Mouse (Mus musculus): ENCODE results near the gene Adamts16. TPM values are rescaled to one million over a fixed set of nuclear protein-coding genes. Genes with fewer than 3 reads are reported as not detected.

Adamts16 gene
- polyA plus RNA-seq, 1 experiment from 2014 or later = 0.81 TPM

DNA sequence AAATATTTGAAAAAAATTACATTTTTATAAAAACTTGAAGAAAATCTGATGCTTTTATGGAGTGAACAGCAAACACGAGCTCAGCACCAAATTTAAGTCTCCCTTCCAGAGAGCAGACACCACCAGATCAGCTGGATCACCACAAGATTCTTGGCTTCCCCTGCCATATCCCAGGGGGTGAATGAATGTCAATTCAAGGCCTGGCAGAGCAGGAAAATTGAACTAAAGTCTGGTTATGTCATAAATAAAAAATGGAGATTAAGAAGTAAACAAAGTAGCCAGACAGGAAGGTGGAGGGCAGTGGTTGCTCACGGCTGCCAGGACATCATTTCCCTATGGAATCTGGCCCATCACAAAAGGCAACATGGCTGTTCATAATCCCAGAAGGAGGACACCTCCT is 80.3 kb downstream of the Adamts16 start:
- H3K27ac ChIP-seq (replicated peaks) = no peak overlapping the region
- no peaks in the 10 kb centered on the region for H3K9me3 ChIP-seq (replicated peaks)
- no peak overlapping the region for H3K4me2 ChIP-seq (replicated peaks)
- H3K27me3 ChIP-seq = peaks cover 2% of the 10 kb centered on the region; the same call in 1 of the 2 replicates
- WGBS = 44% methylated on average over 2 of the region's 2 CpGs
- no peak for ATAC-seq (ENCODE audit: insufficient number of reproducible peaks, low FRiP score, low TSS enrichment, low read depth)
- H3K36me3 ChIP-seq = no peaks in the 10 kb centered on the region
- no peak overlapping the region for H3K4me3 ChIP-seq (replicated peaks)
- no peaks in the 10 kb centered on the region for H3K4me1 ChIP-seq
- H3K9ac ChIP-seq = no peak overlapping the region

DNA sequence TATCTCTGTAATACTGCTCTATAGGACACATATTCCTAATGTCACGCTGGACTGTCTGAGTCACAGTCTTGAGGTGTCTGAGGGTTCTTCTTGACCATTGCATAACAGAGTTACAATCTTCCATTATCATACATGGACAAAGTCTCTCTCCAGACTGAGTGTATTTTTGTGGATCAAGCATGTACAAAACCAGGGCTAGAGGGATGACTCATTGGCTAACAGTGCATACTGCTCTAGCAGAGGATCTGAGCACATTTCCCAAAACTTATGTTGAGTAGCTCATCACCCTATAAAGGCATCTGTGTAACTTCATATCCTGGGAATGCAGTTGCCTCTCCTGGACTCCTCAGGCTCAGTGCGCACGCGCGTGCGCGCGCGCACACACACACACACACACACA is 81.4 kb downstream of the Adamts16 start:
- H3K4me2 ChIP-seq (replicated peaks) = no peak overlapping the region
- no peaks in the 10 kb centered on the region for H3K4me1 ChIP-seq
- no peak for ATAC-seq (ENCODE audit: insufficient number of reproducible peaks, low FRiP score, low TSS enrichment, low read depth)
- no peaks in the 10 kb centered on the region for H3K36me3 ChIP-seq
- WGBS = 99% methylated on average over 9 of the region's 9 CpGs
- no peak overlapping the region for H3K9ac ChIP-seq
- H3K27ac ChIP-seq (replicated peaks) = no peak overlapping the region
- H3K4me3 ChIP-seq (replicated peaks) = no peak overlapping the region
- no peaks in the 10 kb centered on the region for H3K9me3 ChIP-seq (replicated peaks)
- H3K27me3 ChIP-seq = peaks cover 2% of the 10 kb centered on the region; the same call in 1 of the 2 replicates

DNA sequence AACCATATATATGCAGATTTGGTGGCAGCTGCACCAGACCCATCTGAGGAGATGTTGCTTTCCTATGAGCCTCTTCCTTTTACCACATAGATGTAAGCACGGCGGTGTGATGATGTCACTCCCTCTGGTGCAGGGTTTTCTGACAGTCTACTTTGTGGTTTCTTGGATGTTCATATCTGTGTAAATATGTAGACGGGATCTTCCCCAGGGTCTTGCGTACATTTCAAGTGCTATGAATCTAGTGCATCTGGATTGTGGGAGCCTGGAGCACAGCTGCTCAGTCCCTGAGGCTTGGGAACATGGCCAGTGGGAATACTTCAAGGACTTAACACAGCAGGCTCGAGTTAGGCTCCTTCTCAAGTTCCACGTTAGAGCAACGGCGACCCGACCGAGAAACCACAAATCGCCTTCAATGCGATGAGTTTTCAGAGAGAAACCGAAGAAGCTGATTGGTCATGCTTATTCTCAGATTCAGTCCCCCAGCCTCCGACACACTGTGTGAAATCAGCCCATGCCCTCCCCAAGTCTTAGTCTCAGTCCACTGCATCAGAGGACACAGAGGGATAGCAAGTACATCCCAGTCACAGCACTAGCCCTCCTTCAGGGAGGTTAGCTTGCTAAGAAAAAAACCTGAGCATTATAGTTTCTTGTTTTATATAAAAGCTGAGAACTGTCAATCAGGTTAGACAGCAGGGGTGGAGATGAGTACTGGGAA is 95.2 kb downstream of the Adamts16 start:
- H3K27me3 ChIP-seq = peaks cover 7% of the 10 kb centered on the region; the same call in 1 of the 2 replicates
- H3K9ac ChIP-seq = no peak overlapping the region
- H3K27ac ChIP-seq (replicated peaks) = no peak overlapping the region
- H3K4me1 ChIP-seq = peaks cover 23% of the 10 kb centered on the region
- 30% methylated on average over 14 of the region's 14 CpGs for WGBS
- no peaks in the 10 kb centered on the region for H3K36me3 ChIP-seq
- no peaks in the 10 kb centered on the region for H3K9me3 ChIP-seq (replicated peaks)
- no peak overlapping the region for H3K4me3 ChIP-seq (replicated peaks)
- H3K4me2 ChIP-seq (replicated peaks) = 0 out of 2 replicates have a peak overlapping the region, but pooled peaks have one; percentile 1
- peak; percentile 79 for ATAC-seq (ENCODE audit: insufficient number of reproducible peaks, low FRiP score, low TSS enrichment, low read depth)

DNA sequence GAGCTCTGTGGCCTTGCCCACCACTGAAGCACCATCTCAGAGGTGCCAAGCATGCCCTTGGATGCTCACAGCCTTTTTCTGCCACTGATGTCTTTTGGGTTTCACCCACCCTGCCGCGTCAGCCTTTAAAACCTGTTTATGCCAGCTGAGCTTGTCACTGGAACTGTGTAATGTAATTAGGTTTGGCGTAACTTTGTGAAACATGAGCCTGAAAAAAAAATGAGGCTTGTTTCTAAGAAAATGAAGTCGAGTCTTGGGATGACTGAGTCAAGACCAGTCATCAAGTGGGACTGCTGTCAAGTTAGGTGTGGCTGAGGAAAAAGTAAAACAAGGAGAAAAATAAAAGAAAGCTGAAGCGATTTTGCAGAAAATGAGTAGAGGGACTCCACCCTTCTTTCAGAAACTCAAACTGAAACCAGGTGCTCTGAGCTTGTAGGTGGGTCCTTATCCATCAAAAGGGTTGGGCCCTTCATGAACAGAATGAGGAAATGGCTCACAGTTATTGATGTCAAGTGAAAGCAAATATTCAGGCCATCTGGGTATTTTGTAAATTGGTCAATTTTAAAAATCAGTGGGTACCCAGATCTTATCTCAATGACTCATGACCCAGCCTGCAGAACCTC is 97.1 kb downstream of the Adamts16 start:
- no peak for ATAC-seq (ENCODE audit: insufficient number of reproducible peaks, low FRiP score, low TSS enrichment, low read depth)
- 0 out of 2 replicates have a peak, but pooled peaks cover 12% of the 10 kb centered on the region for H3K27me3 ChIP-seq
- no peaks in the 10 kb centered on the region for H3K9me3 ChIP-seq (replicated peaks)

DNA sequence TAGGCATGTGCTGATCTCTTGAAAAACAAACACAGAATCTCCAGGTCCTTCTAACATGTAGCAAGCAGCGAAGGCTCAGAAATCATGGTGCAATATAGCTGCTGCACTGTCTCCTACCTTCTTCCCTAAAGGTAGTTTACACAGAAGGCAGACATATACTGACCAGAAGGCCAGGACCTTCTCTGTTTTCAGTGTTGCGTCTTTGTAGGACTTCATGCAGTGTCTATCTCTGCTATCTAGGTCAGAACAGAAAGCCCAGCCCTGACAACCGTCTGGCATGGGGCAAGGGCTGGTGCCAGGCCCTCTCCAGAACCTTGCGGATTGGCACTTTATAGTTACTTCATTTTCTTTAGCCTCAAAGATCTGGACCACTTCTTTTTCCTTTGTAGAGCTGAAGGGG is 98.9 kb downstream of the Adamts16 start:
- Histone ChIP-seq H3K9me3 (replicated peaks) (no peaks in the 10 kb centered on the region), H3K4me1 (peaks cover 29% of the 10 kb centered on the region), H3K4me2 (replicated peaks) (no peak overlapping the region), H3K9ac (no peak overlapping the region), H3K36me3 (no peaks in the 10 kb centered on the region), H3K27me3 (0 out of 2 replicates have a peak, but pooled peaks cover 12% of the 10 kb centered on the region), H3K4me3 (replicated peaks) (no peak overlapping the region), H3K27ac (replicated peaks) (no peak overlapping the region)
- no peak for ATAC-seq (ENCODE audit: insufficient number of reproducible peaks, low FRiP score, low TSS enrichment, low read depth)
- WGBS = 82% methylated on average over 4 of the region's 4 CpGs

More for the DNA sequence above, 97.1 kb downstream of the Adamts16 start:
- WGBS = 33% methylated on average over 5 of the region's 5 CpGs
- no peak overlapping the region for H3K4me3 ChIP-seq (replicated peaks)
- H3K4me1 ChIP-seq = peaks cover 29% of the 10 kb centered on the region
- H3K27ac ChIP-seq (replicated peaks) = no peak overlapping the region
- no peaks in the 10 kb centered on the region for H3K36me3 ChIP-seq
- H3K9ac ChIP-seq = no peak overlapping the region
- no peak overlapping the region for H3K4me2 ChIP-seq (replicated peaks)

DNA sequence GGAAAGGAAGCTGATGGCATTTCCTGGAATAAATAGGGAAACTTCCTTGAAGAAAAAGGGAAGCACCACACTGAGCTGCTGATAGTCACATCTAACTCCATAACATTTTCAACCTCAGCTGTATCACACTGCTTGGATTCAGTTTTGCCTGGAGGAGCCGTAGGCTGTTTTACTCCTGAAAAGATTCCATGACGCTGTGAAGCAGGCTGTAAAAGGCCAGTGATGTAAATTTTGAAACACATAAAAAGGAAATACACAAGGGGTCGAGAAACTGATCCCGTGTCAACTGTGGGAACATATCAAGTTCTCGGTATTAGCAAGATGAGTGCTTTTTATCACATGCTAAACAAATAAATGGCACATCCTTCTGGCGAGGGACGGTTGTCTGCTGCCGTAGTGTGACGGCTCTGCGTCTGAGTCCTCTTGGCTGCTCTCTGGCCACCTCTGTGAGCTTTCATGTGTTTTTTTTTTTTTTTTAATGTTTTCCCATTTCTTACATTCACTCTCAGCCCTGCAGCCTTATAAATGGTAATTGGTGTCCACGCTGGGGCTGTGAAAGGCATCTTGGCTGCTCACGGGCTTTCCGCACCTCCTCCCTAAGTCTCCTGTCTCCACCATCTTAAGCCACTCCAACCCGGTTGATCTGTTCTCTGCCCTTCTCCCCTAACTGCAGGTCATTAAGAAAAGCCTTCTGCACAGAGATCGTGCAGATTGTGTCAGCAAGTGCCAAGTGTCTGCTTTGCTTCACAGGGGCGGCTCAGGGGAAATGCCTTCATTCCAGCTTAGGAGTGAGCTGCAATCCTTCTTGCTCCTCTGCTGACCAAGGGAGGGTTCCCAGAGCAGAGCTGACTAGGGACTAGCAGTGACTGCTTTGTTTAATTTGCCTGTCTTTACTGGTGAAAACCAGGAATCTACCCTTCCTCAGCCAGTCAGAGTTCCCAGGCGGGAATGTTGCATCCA is 101.0 kb downstream of the Adamts16 start:
- Histone ChIP-seq H3K9me3 (replicated peaks) (no peaks in the 10 kb centered on the region), H3K9ac (no peak overlapping the region), H3K36me3 (no peaks in the 10 kb centered on the region), H3K27ac (replicated peaks) (no peak overlapping the region), H3K4me1 (peaks cover 21% of the 10 kb centered on the region), H3K27me3 (0 out of 2 replicates have a peak, but pooled peaks cover 9% of the 10 kb centered on the region), H3K4me2 (replicated peaks) (no peak overlapping the region), H3K4me3 (replicated peaks) (no peak overlapping the region)
- ATAC-seq (ENCODE audit: insufficient number of reproducible peaks, low FRiP score, low TSS enrichment, low read depth) = no peak
- 54% methylated on average over 17 of the region's 17 CpGs for WGBS

DNA sequence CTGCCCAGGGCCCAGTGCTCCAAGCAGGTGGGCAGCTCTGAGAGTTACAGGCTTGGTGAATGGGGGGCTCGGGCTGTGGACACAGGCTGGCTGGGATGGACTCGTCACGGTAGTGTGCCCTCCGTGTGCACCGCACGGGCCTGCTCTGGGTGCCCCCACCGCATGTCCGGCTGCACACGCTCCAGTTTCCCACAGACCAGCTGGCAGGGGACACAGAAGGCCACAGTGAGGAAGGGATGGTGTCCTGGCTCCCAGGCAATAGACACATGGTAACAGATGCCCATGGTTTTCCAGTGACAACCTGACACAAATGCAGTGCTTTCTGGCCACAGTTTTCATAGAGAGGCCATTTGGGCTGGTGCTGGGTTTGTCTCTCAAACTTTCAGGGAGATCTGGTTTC is 102.8 kb downstream of the Adamts16 start:
- no peak for ATAC-seq (ENCODE audit: insufficient number of reproducible peaks, low FRiP score, low TSS enrichment, low read depth)
- H3K36me3 ChIP-seq = no peaks in the 10 kb centered on the region
- H3K9ac ChIP-seq = no peak overlapping the region
- H3K9me3 ChIP-seq (replicated peaks) = no peaks in the 10 kb centered on the region
- H3K4me1 ChIP-seq = peaks cover 9% of the 10 kb centered on the region; the same call in 1 of the 2 replicates
- no peak overlapping the region for H3K4me2 ChIP-seq (replicated peaks)
- H3K27me3 ChIP-seq = 0 out of 2 replicates have a peak, but pooled peaks cover 9% of the 10 kb centered on the region
- H3K27ac ChIP-seq (replicated peaks) = no peak overlapping the region
- 92% methylated on average over 9 of the region's 9 CpGs for WGBS
- H3K4me3 ChIP-seq (replicated peaks) = no peak overlapping the region

DNA sequence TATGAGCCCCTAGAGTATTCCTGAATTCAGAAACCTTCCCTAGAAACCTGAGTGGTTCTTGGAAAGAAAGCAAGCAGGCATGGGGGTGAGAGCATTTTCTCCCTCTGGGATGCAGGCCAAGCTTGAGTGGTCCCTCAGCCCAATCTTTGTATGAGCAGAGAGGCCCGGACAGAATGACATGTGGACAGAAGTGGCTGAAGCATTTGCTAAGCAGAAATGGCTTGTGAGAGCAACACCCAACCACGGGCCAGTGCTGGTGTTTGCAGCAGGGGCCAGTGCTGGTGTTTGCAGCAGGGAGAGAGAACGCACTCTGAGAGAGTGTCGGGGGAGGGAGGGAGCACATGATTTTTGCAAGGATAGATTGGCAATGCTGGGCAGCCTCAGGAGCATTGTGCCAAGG is 105.2 kb downstream of the Adamts16 start:
- Histone ChIP-seq H3K4me3 (replicated peaks) (no peak overlapping the region), H3K9me3 (replicated peaks) (no peaks in the 10 kb centered on the region), H3K27ac (replicated peaks) (no peak overlapping the region), H3K9ac (no peak overlapping the region), H3K36me3 (no peaks in the 10 kb centered on the region), H3K4me2 (replicated peaks) (no peak overlapping the region), H3K27me3 (0 out of 2 replicates have a peak, but pooled peaks cover 4% of the 10 kb centered on the region), H3K4me1 (0 out of 2 replicates have a peak, but pooled peaks cover 11% of the 10 kb centered on the region)
- 64% methylated on average over 4 of the region's 4 CpGs for WGBS
- no peak for ATAC-seq (ENCODE audit: insufficient number of reproducible peaks, low FRiP score, low TSS enrichment, low read depth)

DNA sequence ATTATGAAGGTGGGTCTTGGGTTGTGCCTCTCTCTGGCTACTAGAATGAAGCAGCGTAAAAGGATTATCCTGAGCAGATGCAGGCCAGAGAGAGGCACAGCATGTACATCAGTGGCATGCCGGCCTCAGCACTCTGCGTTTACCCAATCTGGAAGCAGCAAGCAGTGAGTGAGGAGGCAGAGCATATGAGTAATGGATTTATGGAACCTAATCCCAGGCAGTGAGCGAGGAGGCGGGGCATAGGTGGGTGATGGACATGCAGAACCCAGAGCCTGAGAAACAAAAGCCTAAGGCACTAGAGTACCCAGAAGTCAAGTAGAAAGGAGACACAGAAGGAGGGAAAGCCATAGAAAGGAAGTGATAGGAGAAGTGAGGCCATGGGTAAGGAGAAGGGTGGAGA is 107.0 kb downstream of the Adamts16 start:
- H3K4me2 ChIP-seq (replicated peaks) = no peak overlapping the region
- peaks cover 12% of the 10 kb centered on the region; the same call in 1 of the 2 replicates for H3K4me1 ChIP-seq
- no peaks in the 10 kb centered on the region for H3K36me3 ChIP-seq
- H3K27ac ChIP-seq (replicated peaks) = no peak overlapping the region
- no peak overlapping the region for H3K4me3 ChIP-seq (replicated peaks)
- no peaks in the 10 kb centered on the region for H3K9me3 ChIP-seq (replicated peaks)
- no peak overlapping the region for H3K9ac ChIP-seq
- ATAC-seq (ENCODE audit: insufficient number of reproducible peaks, low FRiP score, low TSS enrichment, low read depth) = no peak
- H3K27me3 ChIP-seq = no peaks in the 10 kb centered on the region
- WGBS = 81% methylated on average over 5 of the region's 5 CpGs

DNA sequence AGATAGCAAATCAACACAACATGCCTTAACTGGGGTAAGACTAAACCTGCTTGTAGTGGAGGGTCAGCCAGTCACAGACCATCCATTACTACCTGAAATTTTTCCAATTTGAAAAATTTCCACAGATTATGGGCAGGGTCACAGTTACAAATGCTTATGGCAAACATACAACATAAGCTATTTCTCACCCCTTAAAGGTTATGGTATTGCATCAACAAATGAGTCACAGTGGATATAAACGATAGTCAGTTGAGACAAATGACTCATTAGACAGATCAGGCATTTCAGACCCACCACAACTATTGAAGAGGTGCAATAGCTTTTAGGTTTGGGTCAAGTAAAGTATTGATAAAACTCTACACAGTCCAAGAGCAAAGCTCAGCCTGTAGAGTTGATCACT is 107.7 kb downstream of the Adamts16 start:
- H3K27me3 ChIP-seq = no peaks in the 10 kb centered on the region
- H3K4me1 ChIP-seq = peaks cover 12% of the 10 kb centered on the region; the same call in 1 of the 2 replicates
- no peak for ATAC-seq (ENCODE audit: insufficient number of reproducible peaks, low FRiP score, low TSS enrichment, low read depth)
- H3K9ac ChIP-seq = no peak overlapping the region
- H3K4me2 ChIP-seq (replicated peaks) = no peak overlapping the region
- H3K27ac ChIP-seq (replicated peaks) = no peak overlapping the region
- no peaks in the 10 kb centered on the region for H3K9me3 ChIP-seq (replicated peaks)
- 71% methylated on average over 1 of the region's 1 CpGs for WGBS
- H3K4me3 ChIP-seq (replicated peaks) = no peak overlapping the region
- H3K36me3 ChIP-seq = no peaks in the 10 kb centered on the region

DNA sequence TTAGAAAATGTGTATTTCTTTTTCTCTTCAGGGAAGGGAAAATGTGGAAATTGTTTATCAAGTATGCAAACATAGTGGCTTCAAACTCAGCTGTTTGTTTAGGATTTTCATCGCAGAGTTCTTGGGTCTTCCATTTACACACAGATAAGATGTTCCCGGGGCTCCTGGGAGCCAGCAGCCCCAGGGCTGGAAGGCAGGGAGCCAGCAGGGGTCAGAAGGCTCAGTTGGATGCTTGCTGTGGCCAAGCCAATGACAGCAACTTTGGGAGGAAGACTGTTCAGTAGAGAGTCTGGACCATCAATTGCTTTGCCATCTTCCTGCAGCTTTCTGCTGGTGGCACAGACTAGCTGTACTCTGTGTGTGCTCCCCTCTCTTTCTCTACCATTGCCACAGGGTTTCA is 108.4 kb downstream of the Adamts16 start:
- Histone ChIP-seq H3K9ac (no peak overlapping the region), H3K9me3 (replicated peaks) (no peaks in the 10 kb centered on the region), H3K4me1 (peaks cover 12% of the 10 kb centered on the region; the same call in 1 of the 2 replicates), H3K27ac (replicated peaks) (no peak overlapping the region), H3K36me3 (no peaks in the 10 kb centered on the region), H3K4me2 (replicated peaks) (no peak overlapping the region), H3K27me3 (no peaks in the 10 kb centered on the region), H3K4me3 (replicated peaks) (no peak overlapping the region)
- ATAC-seq (ENCODE audit: insufficient number of reproducible peaks, low FRiP score, low TSS enrichment, low read depth) = no peak
- 53% methylated on average over 2 of the region's 2 CpGs for WGBS

Measured in embryonic facial prominence, embryonic 15.5 days (tissue).